Mouse (Mus musculus) ES-Bruce4 (cell line): ENCODE data around the gene Gabrb2. TPM values are rescaled to one million over a fixed set of nuclear protein-coding genes. Genes with fewer than 3 reads are reported as not detected.

Experiments used
- H3K27ac ChIP-seq: 2 replicates; pipeline ENCODE4 v1.5.1; 2012; ENCODE audit warnings: low read length, inconsistent platforms; ENCODE audit not compliant: insufficient read depth
- H3K27me3 ChIP-seq: 2 replicates; pipeline ENCODE4 v1.6.1; 2012; ENCODE audit warnings: mild to moderate bottlenecking, low read length, inconsistent platforms; ENCODE audit not compliant: control insufficient read depth, poor library complexity, insufficient read depth, severe bottlenecking
- H3K36me3 ChIP-seq: 2 replicates; pipeline ENCODE4 v1.6.1; 2012; ENCODE audit warnings: inconsistent platforms, mild to moderate bottlenecking, low read length, moderate library complexity; ENCODE audit not compliant: control insufficient read depth, poor library complexity, insufficient read depth, severe bottlenecking
- H3K4me1 ChIP-seq: one replicate; pipeline ENCODE4 v1.8.1; 2011; ENCODE audit warnings: low read length; ENCODE audit not compliant: control insufficient read depth, insufficient read depth
- H3K4me3 ChIP-seq: 2 replicates; pipeline ENCODE4 v1.5.1; 2011; ENCODE audit warnings: low read depth, mild to moderate bottlenecking, low read length
- H3K9ac ChIP-seq: 2 replicates; pipeline ENCODE4 v1.6.1; 2012; ENCODE audit warnings: low read depth, mild to moderate bottlenecking, inconsistent platforms; ENCODE audit not compliant: poor library complexity, severe bottlenecking
- H3K9me3 ChIP-seq: replicated peaks from 2 replicates; pipeline ENCODE4 v1.6.1; 2012; ENCODE audit warnings: mild to moderate bottlenecking, low read length, inconsistent platforms; ENCODE audit not compliant: control insufficient read depth, poor library complexity, insufficient read depth, severe bottlenecking
- CTCF ChIP-seq: IDR thresholded peaks from one replicate; pipeline ENCODE4 v1.8.1; 2011; ENCODE audit warnings: low read depth, low read length
- EP300 ChIP-seq: IDR thresholded peaks from 2 replicates; pipeline ENCODE4 v1.6.1; 2011; ENCODE audit warnings: low read depth, low read length; ENCODE audit not compliant: insufficient read depth
- POLR2A ChIP-seq: IDR thresholded peaks from one replicate; pipeline ENCODE4 v1.8.1; 2011; ENCODE audit warnings: low read length; ENCODE audit not compliant: insufficient read depth
- polyA plus RNA-seq: library from polyadenylated mRNA; stranded (reverse); fragments of >200 nt; gene quantifications from 2 replicates; pipeline ENCODE4 v1.2.4, GENCODE M21; 2011; ENCODE audit warnings: low read depth; ENCODE audit not compliant: missing spikeins, insufficient read depth, insufficient read length

Gene Gabrb2
- polyA plus RNA-seq, 1 experiment, result not detected

GRCm38 (mm10) chr11:42592418-42592817 is 172.9 kb downstream of the Gabrb2 start:
- no peak overlapping the region for H3K9ac ChIP-seq
- H3K27ac ChIP-seq, result no peak overlapping the region
- no peaks in the 10 kb centered on the region for H3K9me3 ChIP-seq
- TF ChIP-seq CTCF, result no peak
- no peak for TF ChIP-seq POLR2A
- TF ChIP-seq EP300, result no peak
- no peaks in the 10 kb centered on the region for H3K36me3 ChIP-seq
- H3K4me1 ChIP-seq, result no peaks in the 10 kb centered on the region
- no peaks in the 10 kb centered on the region for H3K27me3 ChIP-seq
- no peak overlapping the region for H3K4me3 ChIP-seq

GRCm38 (mm10) chr11:42606225-42606624 is 186.7 kb downstream of the Gabrb2 start:
- H3K4me1 ChIP-seq, result no peaks in the 10 kb centered on the region
- H3K9ac ChIP-seq, result no peak overlapping the region
- H3K36me3 ChIP-seq, result no peaks in the 10 kb centered on the region
- H3K27me3 ChIP-seq, result no peaks in the 10 kb centered on the region
- no peak overlapping the region for H3K27ac ChIP-seq
- TF ChIP-seq EP300, result no peak
- no peak for TF ChIP-seq POLR2A
- TF ChIP-seq CTCF, result no peak
- no peak overlapping the region for H3K4me3 ChIP-seq
- H3K9me3 ChIP-seq, result no peaks in the 10 kb centered on the region

DNA sequence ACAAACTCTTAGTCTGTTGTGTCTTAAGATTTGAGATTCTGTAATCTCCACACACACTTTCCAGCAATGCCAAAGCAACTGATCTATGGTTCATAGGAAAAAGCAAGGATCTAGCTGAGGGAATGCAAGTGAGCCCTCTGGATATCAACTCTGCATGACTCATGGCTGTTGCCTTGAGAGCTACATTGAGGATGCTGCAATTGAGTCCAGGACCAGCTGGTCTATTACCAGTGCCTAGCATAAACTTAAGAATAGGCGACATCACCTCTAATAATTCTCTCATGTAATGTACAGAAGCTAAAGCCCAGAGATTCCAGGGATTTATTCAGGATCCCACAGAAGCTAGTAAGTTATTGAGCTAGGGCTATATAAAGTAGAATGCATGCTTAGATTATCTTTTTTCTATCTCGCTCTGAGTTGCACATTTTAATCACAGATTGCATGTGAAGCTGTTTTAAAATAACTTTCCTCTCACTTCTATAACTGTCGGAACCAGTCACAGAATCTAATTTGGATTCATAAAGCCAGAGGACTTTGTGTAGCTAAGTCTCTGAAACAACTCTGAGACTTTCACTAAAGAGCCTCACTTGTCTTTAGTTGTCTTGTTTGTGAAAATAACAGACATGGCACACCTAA is 189.7 kb downstream of the Gabrb2 start:
- Histone ChIP-seq H3K36me3 (no peaks in the 10 kb centered on the region), H3K9ac (no peak overlapping the region), H3K27me3 (no peaks in the 10 kb centered on the region), H3K9me3 (no peaks in the 10 kb centered on the region), H3K27ac (no peak overlapping the region), H3K4me3 (no peak overlapping the region), H3K4me1 (no peaks in the 10 kb centered on the region)
- TF ChIP-seq POLR2A (no peak), EP300 (no peak), CTCF (no peak)

DNA sequence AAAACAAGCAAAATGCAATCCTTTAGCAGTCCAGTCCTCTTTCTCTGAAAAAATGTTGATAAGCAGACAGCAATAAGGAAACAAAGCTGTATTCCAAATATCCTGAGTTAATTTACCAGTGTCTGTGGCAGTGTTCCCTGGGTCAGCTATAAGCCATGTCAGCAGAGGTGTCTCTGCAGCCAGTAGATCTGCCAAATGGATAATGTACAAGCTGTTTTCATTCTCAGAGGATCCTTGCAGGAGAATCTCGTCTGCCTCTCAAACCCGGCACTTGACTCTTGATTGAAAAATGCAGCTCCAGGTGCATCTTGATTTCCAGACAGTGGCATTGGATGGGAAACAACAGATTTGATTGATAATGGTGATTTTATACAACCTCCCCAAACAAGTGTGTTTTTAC is 198.6 kb downstream of the Gabrb2 start:
- Histone ChIP-seq H3K4me3 (no peak overlapping the region), H3K4me1 (no peaks in the 10 kb centered on the region), H3K9me3 (no peaks in the 10 kb centered on the region), H3K27me3 (no peaks in the 10 kb centered on the region), H3K27ac (no peak overlapping the region), H3K36me3 (no peaks in the 10 kb centered on the region), H3K9ac (no peak overlapping the region)
- TF ChIP-seq CTCF (no peak), POLR2A (no peak), EP300 (no peak)

- Histone ChIP-seq H3K9me3 (no peaks in the 10 kb centered on the region), H3K27me3 (no peaks in the 10 kb centered on the region), H3K4me1 (no peaks in the 10 kb centered on the region), H3K4me3 (no peak overlapping the region), H3K9ac (no peak overlapping the region), H3K27ac (no peak overlapping the region), H3K36me3 (no peaks in the 10 kb centered on the region)
- TF ChIP-seq POLR2A (no peak), CTCF (no peak), EP300 (no peak)
These were observed 201.6 kb downstream of the Gabrb2 start for GRCm38 (mm10) chr11:42621109-42621508.

GRCm38 (mm10) chr11:42650111-42650510 is 230.6 kb downstream of the Gabrb2 start:
- Histone ChIP-seq H3K4me1 (no peaks in the 10 kb centered on the region), H3K9ac (no peak overlapping the region), H3K4me3 (no peak overlapping the region), H3K27ac (no peak overlapping the region), H3K36me3 (no peaks in the 10 kb centered on the region), H3K27me3 (no peaks in the 10 kb centered on the region), H3K9me3 (no peaks in the 10 kb centered on the region)
- TF ChIP-seq CTCF (no peak), POLR2A (no peak), EP300 (no peak)
